Mouse (Mus musculus): ENCODE data around the gene Olfm2.
"Not testable (repeated sequence)": the region's sequence is repeated elsewhere in the genome, so short reads cannot be mapped to it uniquely, and the experiment has no call there.

Gene Olfm2

GRCm38 (mm10) chr9:20696107-20696712 lies 49.9 kb downstream of the Olfm2 start:
- DNase-seq (ENCODE audit: low spot score in 2 of 2): no peak

GRCm38 (mm10) chr9:20694721-20695235 lies 51.4 kb downstream of the Olfm2 start:
- DNase-seq (ENCODE audit: low spot score in 2 of 2): no peak

- no peak for DNase-seq (ENCODE audit: low spot score in 2 of 2)
Observed at GRCm38 (mm10) chr9:20692863-20693262, 53.3 kb downstream of the Olfm2 start.

GRCm38 (mm10) chr9:20690449-20690848 lies 55.7 kb downstream of the Olfm2 start:
- DNase-seq (ENCODE audit: low spot score in 2 of 2): not testable (repeated sequence)

GRCm38 (mm10) chr9:20689913-20690312 lies 56.2 kb downstream of the Olfm2 start:
- DNase-seq (ENCODE audit: low spot score in 2 of 2): no peak

GRCm38 (mm10) chr9:20689403-20689802 lies 56.7 kb downstream of the Olfm2 start:
- no peak for DNase-seq (ENCODE audit: low spot score in 2 of 2)

GRCm38 (mm10) chr9:20685081-20685861 lies 60.9 kb downstream of the Olfm2 start:
- no peak for DNase-seq (ENCODE audit: low spot score in 2 of 2)

- DNase-seq (ENCODE audit: low spot score in 2 of 2): no peak
Observed at GRCm38 (mm10) chr9:20682389-20682722, 63.8 kb downstream of the Olfm2 start.

- no peak for DNase-seq (ENCODE audit: low spot score in 2 of 2)
Observed at GRCm38 (mm10) chr9:20681546-20682388, 64.4 kb downstream of the Olfm2 start.

GRCm38 (mm10) chr9:20680378-20680958 lies 65.7 kb downstream of the Olfm2 start:
- DNase-seq (ENCODE audit: low spot score in 2 of 2): no peak

- DNase-seq (ENCODE audit: low spot score in 2 of 2): no peak
Observed at GRCm38 (mm10) chr9:20677892-20678291, 68.3 kb downstream of the Olfm2 start.

- no peak for DNase-seq (ENCODE audit: low spot score in 2 of 2)
Observed at GRCm38 (mm10) chr9:20672047-20672446, 74.1 kb downstream of the Olfm2 start.

GRCm38 (mm10) chr9:20668065-20668464 lies 78.1 kb downstream of the Olfm2 start:
- no peak for DNase-seq (ENCODE audit: low spot score in 2 of 2)

- peak; percentile 40 to 51 for DNase-seq (ENCODE audit: low spot score in 2 of 2)
Observed at GRCm38 (mm10) chr9:20666510-20667034, 79.6 kb downstream of the Olfm2 start.

GRCm38 (mm10) chr9:20665925-20666324 lies 80.2 kb downstream of the Olfm2 start:
- DNase-seq (ENCODE audit: low spot score in 2 of 2): no peak

- no peak for DNase-seq (ENCODE audit: low spot score in 2 of 2)
Observed at GRCm38 (mm10) chr9:20664982-20665637, 81.0 kb downstream of the Olfm2 start.

- DNase-seq (ENCODE audit: low spot score in 2 of 2): no peak
Observed at GRCm38 (mm10) chr9:20664366-20664765, 81.8 kb downstream of the Olfm2 start.

- DNase-seq (ENCODE audit: low spot score in 2 of 2): no peak
Observed at GRCm38 (mm10) chr9:20663956-20664355, 82.2 kb downstream of the Olfm2 start.

GRCm38 (mm10) chr9:20662874-20663273 lies 83.3 kb downstream of the Olfm2 start:
- no peak for DNase-seq (ENCODE audit: low spot score in 2 of 2)

- DNase-seq (ENCODE audit: low spot score in 2 of 2): peak; percentile 50 to 80
Observed at GRCm38 (mm10) chr9:20662325-20662724, 83.8 kb downstream of the Olfm2 start.

GRCm38 (mm10) chr9:20657546-20657945 lies 88.6 kb downstream of the Olfm2 start:
- no peak for DNase-seq (ENCODE audit: low spot score in 2 of 2)
